Mouse (Mus musculus): ENCODE results near the gene Arhgef11. TPM values are rescaled to one million over a fixed set of nuclear protein-coding genes. Genes with fewer than 3 reads are reported as not detected.

The Arhgef11 gene
- polyA plus RNA-seq, 1 experiment from 2014 or later = 7.5 TPM

GRCm38 (mm10) chr3:87742735-87743134 lies 125.4 kb downstream of the Arhgef11 start:
- H3K36me3 ChIP-seq = peaks cover 7% of the 10 kb centered on the region; the same call in 1 of the 2 replicates
- ATAC-seq (replicated peaks; ENCODE audit: insufficient number of reproducible peaks, insufficient read depth, low FRiP score, low read depth) = no peak
- no peaks in the 10 kb centered on the region for H3K9me3 ChIP-seq (replicated peaks)
- no peak overlapping the region for H3K9ac ChIP-seq
- peaks cover 8% of the 10 kb centered on the region for H3K4me1 ChIP-seq (replicated peaks)
- 0 out of 2 replicates have a peak, but pooled peaks cover 3% of the 10 kb centered on the region for H3K27me3 ChIP-seq
- no peak overlapping the region for H3K4me3 ChIP-seq
- WGBS = 80% methylated on average over 16 of the region's 16 CpGs
- H3K4me2 ChIP-seq = no peak overlapping the region
- no peak overlapping the region for H3K27ac ChIP-seq

GRCm38 (mm10) chr3:87743927-87744326 lies 126.6 kb downstream of the Arhgef11 start:
- Histone ChIP-seq H3K36me3 (no peaks in the 10 kb centered on the region), H3K27ac (no peak overlapping the region), H3K27me3 (peaks cover 6% of the 10 kb centered on the region; the same call in 1 of the 2 replicates), H3K4me2 (no peak overlapping the region), H3K4me1 (replicated peaks) (peaks cover 16% of the 10 kb centered on the region), H3K9ac (no peak overlapping the region), H3K9me3 (replicated peaks) (no peaks in the 10 kb centered on the region), H3K4me3 (no peak overlapping the region)
- WGBS = 83% methylated on average over 4 of the region's 4 CpGs
- ATAC-seq (replicated peaks; ENCODE audit: insufficient number of reproducible peaks, insufficient read depth, low FRiP score, low read depth) = no peak

GRCm38 (mm10) chr3:87745036-87745659 lies 127.8 kb downstream of the Arhgef11 start:
- Histone ChIP-seq H3K9me3 (replicated peaks) (no peaks in the 10 kb centered on the region), H3K36me3 (no peaks in the 10 kb centered on the region), H3K27ac (no peak overlapping the region), H3K9ac (no peak overlapping the region), H3K4me1 (replicated peaks) (peaks cover 19% of the 10 kb centered on the region), H3K4me3 (peak overlapping the region; percentile 6), H3K4me2 (peak overlapping the region; percentile 50), H3K27me3 (peaks cover 6% of the 10 kb centered on the region; the same call in 1 of the 2 replicates)
- whole genome bisulfite sequencing = 32% methylated on average over 18 of the region's 18 CpGs
- ATAC-seq (replicated peaks; ENCODE audit: insufficient number of reproducible peaks, insufficient read depth, low FRiP score, low read depth) = no peak

- H3K9me3 ChIP-seq (replicated peaks) = no peaks in the 10 kb centered on the region
- peaks cover 6% of the 10 kb centered on the region; the same call in 1 of the 2 replicates for H3K27me3 ChIP-seq
- 36% methylated on average over 13 of the region's 13 CpGs for WGBS
- H3K36me3 ChIP-seq = peaks cover 5% of the 10 kb centered on the region; the same call in 1 of the 2 replicates
- H3K4me1 ChIP-seq (replicated peaks) = peaks cover 19% of the 10 kb centered on the region
- no peak for ATAC-seq (replicated peaks; ENCODE audit: insufficient number of reproducible peaks, insufficient read depth, low FRiP score, low read depth)
- H3K9ac ChIP-seq = no peak within 1 kb of the TSS
- no peak within 1 kb of the TSS for H3K4me2 ChIP-seq
- H3K4me3 ChIP-seq = no peak within 1 kb of the TSS
- H3K27ac ChIP-seq = no peak within 1 kb of the TSS
Observed at GRCm38 (mm10) chr3:87748431-87748830, 131.1 kb downstream of the Arhgef11 start, which contains the start of gene Lrrc71. Lrrc71 (minus strand) TSS chr3:87748625.

GRCm38 (mm10) chr3:87749036-87749435 lies 131.7 kb downstream of the Arhgef11 start:
- no peak overlapping the region for H3K9ac ChIP-seq
- peaks cover 7% of the 10 kb centered on the region; the same call in 1 of the 2 replicates for H3K27me3 ChIP-seq
- peaks cover 5% of the 10 kb centered on the region; the same call in 1 of the 2 replicates for H3K36me3 ChIP-seq
- H3K4me1 ChIP-seq (replicated peaks) = peaks cover 19% of the 10 kb centered on the region
- WGBS = 15% methylated on average over 5 of the region's 5 CpGs
- no peak overlapping the region for H3K4me2 ChIP-seq
- no peak overlapping the region for H3K4me3 ChIP-seq
- ATAC-seq (replicated peaks; ENCODE audit: insufficient number of reproducible peaks, insufficient read depth, low FRiP score, low read depth) = no peak
- H3K27ac ChIP-seq = no peak overlapping the region
- H3K9me3 ChIP-seq (replicated peaks) = no peaks in the 10 kb centered on the region

GRCm38 (mm10) chr3:87749977-87750376 lies 132.6 kb downstream of the Arhgef11 start:
- Histone ChIP-seq H3K4me1 (replicated peaks) (peaks cover 18% of the 10 kb centered on the region), H3K9ac (no peak overlapping the region), H3K4me2 (no peak overlapping the region), H3K4me3 (no peak overlapping the region), H3K27ac (no peak overlapping the region), H3K9me3 (replicated peaks) (no peaks in the 10 kb centered on the region), H3K27me3 (peaks cover 16% of the 10 kb centered on the region; the same call in 1 of the 2 replicates), H3K36me3 (peaks cover 5% of the 10 kb centered on the region; the same call in 1 of the 2 replicates)
- ATAC-seq (replicated peaks; ENCODE audit: insufficient number of reproducible peaks, insufficient read depth, low FRiP score, low read depth) = no peak
- WGBS = 88% methylated on average over 12 of the region's 12 CpGs

DNA sequence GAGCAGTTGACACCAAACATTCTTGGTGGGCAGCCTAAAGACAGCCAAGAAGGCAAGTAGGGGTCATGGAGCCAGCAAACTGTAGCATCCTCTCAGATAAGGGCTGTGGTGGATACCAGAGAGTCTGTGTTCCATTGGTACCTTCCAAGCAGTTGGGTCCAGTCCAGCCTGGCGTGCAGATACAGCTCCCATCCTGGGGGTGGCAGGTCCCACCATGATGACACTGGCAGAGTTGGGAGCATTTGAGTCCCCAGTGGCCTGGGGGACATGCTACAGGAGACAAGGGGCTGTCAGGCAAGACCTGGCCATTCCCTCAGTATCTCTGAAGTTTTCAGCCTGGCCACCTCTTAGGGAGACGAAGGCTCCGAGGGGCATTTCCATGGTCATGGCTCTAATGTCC lies 135.2 kb downstream of the Arhgef11 start:
- peaks cover 5% of the 10 kb centered on the region; the same call in 1 of the 2 replicates for H3K36me3 ChIP-seq
- H3K4me2 ChIP-seq = no peak overlapping the region
- peaks cover 19% of the 10 kb centered on the region for H3K4me1 ChIP-seq (replicated peaks)
- peaks cover 28% of the 10 kb centered on the region for H3K27me3 ChIP-seq
- WGBS = 77% methylated on average over 3 of the region's 3 CpGs
- no peaks in the 10 kb centered on the region for H3K9me3 ChIP-seq (replicated peaks)
- H3K27ac ChIP-seq = no peak overlapping the region
- no peak for ATAC-seq (replicated peaks; ENCODE audit: insufficient number of reproducible peaks, insufficient read depth, low FRiP score, low read depth)
- H3K9ac ChIP-seq = no peak overlapping the region
- H3K4me3 ChIP-seq = no peak overlapping the region

- H3K4me1 ChIP-seq (replicated peaks) = peaks cover 12% of the 10 kb centered on the region; the same call in 1 of the 2 replicates
- 87% methylated on average over 13 of the region's 13 CpGs for WGBS
- peaks cover 25% of the 10 kb centered on the region for H3K27me3 ChIP-seq
- no peak for ATAC-seq (replicated peaks; ENCODE audit: insufficient number of reproducible peaks, insufficient read depth, low FRiP score, low read depth)
- no peak overlapping the region for H3K27ac ChIP-seq
- no peaks in the 10 kb centered on the region for H3K9me3 ChIP-seq (replicated peaks)
- H3K4me2 ChIP-seq = no peak overlapping the region
- H3K4me3 ChIP-seq = no peak overlapping the region
- peaks cover 5% of the 10 kb centered on the region; the same call in 1 of the 2 replicates for H3K36me3 ChIP-seq
- no peak overlapping the region for H3K9ac ChIP-seq
Observed at GRCm38 (mm10) chr3:87753829-87754228, 136.5 kb downstream of the Arhgef11 start.

- H3K9me3 ChIP-seq (replicated peaks) = no peaks in the 10 kb centered on the region
- WGBS = 6% methylated on average over 24 of the region's 24 CpGs
- H3K9ac ChIP-seq = no peak overlapping the region
- peaks cover 25% of the 10 kb centered on the region for H3K27me3 ChIP-seq
- H3K4me1 ChIP-seq (replicated peaks) = peaks cover 12% of the 10 kb centered on the region; the same call in 1 of the 2 replicates
- H3K27ac ChIP-seq = no peak overlapping the region
- H3K36me3 ChIP-seq = peaks cover 5% of the 10 kb centered on the region; the same call in 1 of the 2 replicates
- ATAC-seq (replicated peaks; ENCODE audit: insufficient number of reproducible peaks, insufficient read depth, low FRiP score, low read depth) = peak; percentile 84
- peak overlapping the region; percentile 17; the same call in 1 of the 2 replicates for H3K4me3 ChIP-seq
- H3K4me2 ChIP-seq = peak overlapping the region; percentile 54
Observed at GRCm38 (mm10) chr3:87755964-87756363, 138.6 kb downstream of the Arhgef11 start.

DNA sequence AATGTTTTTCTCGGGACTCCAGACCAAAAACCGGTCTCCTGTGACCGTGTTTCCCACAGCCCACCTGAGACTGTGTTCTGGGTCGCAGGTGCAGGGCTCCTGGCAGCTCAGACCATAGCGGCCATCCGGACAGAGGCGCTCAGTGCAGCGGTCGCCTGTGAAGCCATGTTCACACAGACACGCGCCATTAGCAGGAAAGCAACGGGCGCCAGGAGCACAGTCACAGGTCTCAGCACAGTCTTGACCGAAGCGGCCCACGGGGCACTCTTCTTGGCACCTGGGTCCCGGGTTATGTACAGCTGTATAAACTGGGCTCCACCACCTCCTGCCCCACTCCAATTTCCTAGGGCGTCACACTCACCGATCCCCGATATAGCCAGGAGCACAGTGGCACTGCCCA lies 139.1 kb downstream of the Arhgef11 start:
- no peak for ATAC-seq (replicated peaks; ENCODE audit: insufficient number of reproducible peaks, insufficient read depth, low FRiP score, low read depth)

GRCm38 (mm10) chr3:87758641-87759040 lies 141.3 kb downstream of the Arhgef11 start:
- Histone ChIP-seq H3K36me3 (no peaks in the 10 kb centered on the region; the same call in 1 of the 2 replicates), H3K4me1 (replicated peaks) (peaks cover 34% of the 10 kb centered on the region), H3K4me2 (no peak overlapping the region), H3K27me3 (peaks cover 25% of the 10 kb centered on the region), H3K27ac (no peak overlapping the region), H3K4me3 (no peak overlapping the region), H3K9me3 (replicated peaks) (no peaks in the 10 kb centered on the region), H3K9ac (no peak overlapping the region)
- 55% methylated on average over 4 of the region's 5 CpGs for WGBS
- no peak for ATAC-seq (replicated peaks; ENCODE audit: insufficient number of reproducible peaks, insufficient read depth, low FRiP score, low read depth)

More for the DNA sequence above, 139.1 kb downstream of the Arhgef11 start:
- peak overlapping the region; percentile 54 for H3K4me2 ChIP-seq
- no peak overlapping the region for H3K27ac ChIP-seq
- peaks cover 15% of the 10 kb centered on the region for H3K4me1 ChIP-seq (replicated peaks)
- no peak overlapping the region for H3K9ac ChIP-seq
- WGBS = 53% methylated on average over 20 of the region's 20 CpGs
- no peaks in the 10 kb centered on the region for H3K9me3 ChIP-seq (replicated peaks)
- peaks cover 25% of the 10 kb centered on the region for H3K27me3 ChIP-seq
- H3K36me3 ChIP-seq = peaks cover 5% of the 10 kb centered on the region; the same call in 1 of the 2 replicates
- H3K4me3 ChIP-seq = peak overlapping the region; percentile 17; the same call in 1 of the 2 replicates

Data from heart, embryonic 15.5 days (tissue).